Mouse (Mus musculus) cortical plate, adult 2 months (tissue): ENCODE data around the gene Lcn11.

Experiments
- CTCF ChIP-seq: fragments of 200-500 bp; IDR thresholded peaks from 2 replicates; pipeline ENCODE4 v1.5.1; 2011; ENCODE audit warnings: mild to moderate bottlenecking, control low read depth, low read length; ENCODE audit not compliant: insufficient read depth; ENCODE audit errors: extremely low read depth
- POLR2A ChIP-seq: fragments of 200-500 bp; IDR thresholded peaks from 2 replicates; pipeline ENCODE4 v1.6.1; 2011; ENCODE audit warnings: mild to moderate bottlenecking, low read length, control low read depth; ENCODE audit not compliant: insufficient read depth; ENCODE audit errors: extremely low read depth

DNA sequence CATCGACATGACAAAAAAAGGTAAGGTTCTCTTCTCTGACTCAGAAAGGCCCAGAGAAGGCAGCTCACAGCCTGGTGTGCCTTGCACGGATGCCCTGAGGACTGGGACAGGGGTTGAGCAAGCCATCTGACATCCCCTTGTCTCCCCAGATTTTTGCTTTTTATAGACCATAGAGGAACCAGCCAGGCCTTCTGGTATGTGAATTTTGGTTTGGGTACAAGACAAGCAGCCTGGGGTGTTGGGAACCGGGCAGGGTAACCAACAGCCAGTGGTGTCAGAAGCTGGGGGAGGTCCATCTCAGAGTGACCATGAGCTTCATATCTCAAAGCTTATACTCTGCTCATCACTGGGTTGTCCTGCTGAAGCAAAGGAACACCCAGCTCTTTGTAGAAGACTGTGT, 47.9 kb downstream of the Lcn11 start:
- no peak for TF ChIP-seq CTCF
- TF ChIP-seq POLR2A = no peak
